In genomic region chr3:123333055-123333424, GRCm38 (mm10) we compare ENCODE assay signal across 10 mouse cellular contexts. TPM values are rescaled to one million over a fixed set of nuclear protein-coding genes. Genes with fewer than 3 reads are reported as not detected.
DNase-seq lines count a peak whose midpoint lies in the region; ATAC-seq and TF ChIP-seq lines count a peak whose summit lies in the region.
"Had no signal": no experiment of that assay in that cellular context is flagged by ENCODE, and none has a peak within 500 bp of the region (broad histone marks: within the 10 kb centered on the region; RNA-seq: fewer than 3 reads in every experiment).

No protein-coding gene starts in this region.

- TF ChIP-seq POLR2A in ES-Bruce4 (IDR thresholded peaks at IDR 0.05; ENCODE audit: insufficient read depth, low read length): no peak

- no peaks in the 10 kb centered on the region for H3K27me3 ChIP-seq in ES-Bruce4 (ENCODE audit: control insufficient read depth, insufficient read depth, low read length, poor library complexity, severe bottlenecking)
- H3K27me3 ChIP-seq in intestine, embryonic 15.5 days (replicated peaks): no peaks in the 10 kb centered on the region
- H3K27me3 ChIP-seq in lung, embryonic 15.5 days: 0 out of 2 replicates have a peak, but pooled peaks cover 4% of the 10 kb centered on the region
- H3K27me3 ChIP-seq in hindbrain, embryonic 16.5 days (replicated peaks; ENCODE audit: control insufficient read depth, insufficient read depth, low read length): no peaks in the 10 kb centered on the region
- H3K27me3 ChIP-seq: megakaryocyte, embryonic 14.5 days had no signal

- H3K4me2 ChIP-seq in intestine, embryonic 15.5 days (replicated peaks): no peak overlapping the region
- no peak overlapping the region for H3K4me2 ChIP-seq in lung, embryonic 15.5 days
- no peak overlapping the region for H3K4me2 ChIP-seq in hindbrain, embryonic 16.5 days (ENCODE audit: low read length)

- no peaks in the 10 kb centered on the region for H3K9me3 ChIP-seq in ES-Bruce4 (replicated peaks; ENCODE audit: control insufficient read depth, insufficient read depth, low read length, poor library complexity, severe bottlenecking)
- no peaks in the 10 kb centered on the region for H3K9me3 ChIP-seq in intestine, embryonic 15.5 days
- H3K9me3 ChIP-seq in lung, embryonic 15.5 days: no peaks in the 10 kb centered on the region
- no peaks in the 10 kb centered on the region for H3K9me3 ChIP-seq in hindbrain, embryonic 16.5 days (ENCODE audit: control insufficient read depth, low read length)
- H3K9me3 ChIP-seq: megakaryocyte, embryonic 14.5 days had no signal

- H3K9ac ChIP-seq in ES-Bruce4 (ENCODE audit: low read depth, poor library complexity, severe bottlenecking): no peak overlapping the region
- no peak overlapping the region for H3K9ac ChIP-seq in intestine, embryonic 15.5 days
- H3K9ac ChIP-seq in lung, embryonic 15.5 days: no peak overlapping the region
- H3K9ac ChIP-seq in hindbrain, embryonic 16.5 days (ENCODE audit: low read depth, low read length): no peak overlapping the region

- TF ChIP-seq CTCF in gastrocnemius, adult 2 months (IDR thresholded peaks at IDR 0.05): no peak
- TF ChIP-seq CTCF in ES-Bruce4 (IDR thresholded peaks at IDR 0.05; ENCODE audit: low read depth, low read length): no peak

- no peak for DNase-seq in gastrocnemius, adult 2 months
- DNase-seq in gastrocnemius, postnatal 25 days: no peak
- no peak for DNase-seq in urinary bladder, postnatal 4 days (ENCODE audit: low spot score in 2 of 2)
- DNase-seq: cerebellum, adult 18-20 months had no signal

- ATAC-seq in intestine, embryonic 15.5 days: peak; percentile 21; the same call in 1 of the 2 replicates
- ATAC-seq in lung, embryonic 15.5 days (ENCODE audit: borderline replicate concordance, extremely low read depth, low FRiP score, low TSS enrichment): peak; percentile 10; the same call in 1 of the 2 replicates
- ATAC-seq in hindbrain, embryonic 16.5 days: no peak
- no peak for ATAC-seq in CD4-positive, CD25-positive, alpha-beta regulatory T cell, adult 4 months

- no peak overlapping the region for H3K4me3 ChIP-seq in gastrocnemius, adult 2 months
- H3K4me3 ChIP-seq in ES-Bruce4 (ENCODE audit: low read depth, low read length): no peak overlapping the region
- no peak overlapping the region for H3K4me3 ChIP-seq in intestine, embryonic 15.5 days (replicated peaks)
- no peak overlapping the region for H3K4me3 ChIP-seq in lung, embryonic 15.5 days
- H3K4me3 ChIP-seq in hindbrain, embryonic 16.5 days (ENCODE audit: low read length): no peak overlapping the region

- peaks cover 3% of the 10 kb centered on the region; the same call in 1 of the 2 replicates for H3K36me3 ChIP-seq in ES-Bruce4 (ENCODE audit: control insufficient read depth, insufficient read depth, low read length, poor library complexity, severe bottlenecking)
- H3K36me3 ChIP-seq in intestine, embryonic 15.5 days: no peaks in the 10 kb centered on the region
- H3K36me3 ChIP-seq in lung, embryonic 15.5 days: 0 out of 2 replicates have a peak, but pooled peaks cover 4% of the 10 kb centered on the region
- no peaks in the 10 kb centered on the region for H3K36me3 ChIP-seq in hindbrain, embryonic 16.5 days (ENCODE audit: control insufficient read depth, insufficient read depth, low read length)

- H3K27ac ChIP-seq in gastrocnemius, adult 2 months: peak overlapping the region; percentile 38; the same call in 1 of the 2 replicates
- H3K27ac ChIP-seq in ES-Bruce4 (ENCODE audit: insufficient read depth, low read length): peak overlapping the region; percentile 17; the same call in 1 of the 2 replicates
- H3K27ac ChIP-seq in intestine, embryonic 15.5 days: peak overlapping the region; percentile 80
- H3K27ac ChIP-seq in lung, embryonic 15.5 days: no peak overlapping the region
- no peak overlapping the region for H3K27ac ChIP-seq in hindbrain, embryonic 16.5 days (ENCODE audit: low read depth, low read length)

- peaks cover 5% of the 10 kb centered on the region for H3K4me1 ChIP-seq in ES-Bruce4 (ENCODE audit: control insufficient read depth, insufficient read depth, low read length)
- peaks cover 23% of the 10 kb centered on the region for H3K4me1 ChIP-seq in intestine, embryonic 15.5 days (replicated peaks)
- H3K4me1 ChIP-seq in lung, embryonic 15.5 days: peaks cover 43% of the 10 kb centered on the region
- peaks cover 3% of the 10 kb centered on the region; the same call in 1 of the 2 replicates for H3K4me1 ChIP-seq in hindbrain, embryonic 16.5 days (ENCODE audit: control insufficient read depth, insufficient read depth, low read depth, low read length)

- intact Hi-C loops in gastrocnemius, adult 2 months (cut with DNase I): no loop called here

- 0 out of 2 replicates have a peak, but pooled peaks have one; percentile 7 for TF ChIP-seq EP300 in ES-Bruce4 (IDR thresholded peaks at IDR 0.05; ENCODE audit: insufficient read depth, low read depth, low read length)

- WGBS in intestine, embryonic 15.5 days: 22% methylated on average over 4 of the region's 4 CpGs
- WGBS in lung, embryonic 15.5 days: 5% methylated on average over 4 of the region's 4 CpGs
- 45% methylated on average over 4 of the region's 4 CpGs for WGBS in hindbrain, embryonic 16.5 days

RNA-seq across cellular contexts. Expression of gene Mettl14, which starts 52.9 kb away (rescaled TPM):
- 10 to 100 TPM in 1 of 2 experiments, 1 to 10 TPM in 1; 9.0 to 12.7 TPM for total RNA-seq in gastrocnemius, adult 2 months (2021)
- total RNA-seq in gastrocnemius, postnatal 25 days (2021): 1 to 10 TPM; 5.7 to 8.3 TPM
- polyA plus RNA-seq in ES-Bruce4 (2011; ENCODE audit: insufficient read depth, insufficient read length, low read depth, missing spikeins): 44.6 and 48.6 TPM in 2 replicates
- polyA plus RNA-seq in intestine, embryonic 15.5 days (2015; fragmentation: Nextera tagmentation; extraction: Ambion mirVana): 26.0 and 27.0 TPM in 2 replicates
- 26.1 and 26.6 TPM in 2 replicates for polyA plus RNA-seq in lung, embryonic 15.5 days (2015; fragmentation: Nextera tagmentation; extraction: Ambion mirVana)
- 21.8 and 22.3 TPM in 2 replicates for polyA plus RNA-seq in hindbrain, embryonic 16.5 days (2015; fragmentation: Nextera tagmentation; extraction: Ambion mirVana)
- 10 to 100 TPM; 16.7 to 29.9 TPM for polyA plus RNA-seq in CD4-positive, CD25-positive, alpha-beta regulatory T cell, adult 4 months (2017; shearing (Covaris generic))

Comparison
In these comparisons a context has a peak if more than half of its experiments do, and no peak if none do; other contexts are left out.
1. H3K27ac ChIP-seq: peak in gastrocnemius, adult 2 months (single experiment), ES-Bruce4 (single experiment) and intestine, embryonic 15.5 days (single experiment); none in lung, embryonic 15.5 days (single experiment) and hindbrain, embryonic 16.5 days (single experiment).
2. ATAC-seq: peak in intestine, embryonic 15.5 days (single experiment) and lung, embryonic 15.5 days (single experiment); none in hindbrain, embryonic 16.5 days (single experiment) and CD4-positive, CD25-positive, alpha-beta regulatory T cell, adult 4 months (single experiment).